ENCODE assay signal across 15 mouse cellular contexts in the genomic region with DNA sequence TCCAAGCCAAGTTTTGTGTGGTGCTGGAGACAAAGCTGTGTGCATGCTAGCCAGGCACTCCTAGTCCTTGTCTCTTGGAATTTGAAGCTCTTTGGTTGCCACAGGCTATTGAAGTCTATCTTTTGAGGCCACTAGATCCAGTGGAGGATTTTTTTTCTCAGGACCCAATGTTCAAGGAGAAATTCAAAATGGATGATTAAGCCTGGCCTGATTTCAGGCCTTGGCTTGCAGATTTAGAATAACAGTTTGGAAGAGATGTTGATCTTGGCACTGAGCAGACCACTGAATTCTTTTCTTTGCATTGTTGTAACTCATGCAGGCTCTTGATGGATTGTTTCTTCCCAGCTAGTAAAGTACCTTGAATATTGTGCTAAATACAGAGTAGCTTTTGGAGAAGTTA.
A peak's percentile ranks its signal among the peaks of the same experiment; 100 is the strongest.
DNase-seq lines count a peak whose midpoint lies in the region; ATAC-seq and TF ChIP-seq lines count a peak whose summit lies in the region.
"Had no signal": no experiment of that assay in that cellular context is flagged by ENCODE, and none has a peak within 500 bp of the region (broad histone marks: within the 10 kb centered on the region; RNA-seq: fewer than 3 reads in every experiment).

No protein-coding gene starts in this region.

- TF ChIP-seq CTCF in stomach, postnatal 0 days (IDR thresholded peaks at IDR 0.05; ENCODE audit: low read depth) = no peak

- no peak overlapping the region for H3K4me3 ChIP-seq in heart, embryonic 12.5 days
- no peak overlapping the region for H3K4me3 ChIP-seq in kidney, embryonic 16.5 days (ENCODE audit: low read length)
- H3K4me3 ChIP-seq in stomach, embryonic 15.5 days (replicated peaks) = no peak overlapping the region
- no peak overlapping the region for H3K4me3 ChIP-seq in stomach, postnatal 0 days (ENCODE audit: low read depth, low read length)
- H3K4me3 ChIP-seq: hindbrain, embryonic 10.5 days; liver, embryonic 13.5 days had no signal

- no peak overlapping the region for H3K9ac ChIP-seq in heart, embryonic 12.5 days
- H3K9ac ChIP-seq in kidney, embryonic 16.5 days (replicated peaks; ENCODE audit: low read length) = no peak overlapping the region
- no peak overlapping the region for H3K9ac ChIP-seq in stomach, embryonic 15.5 days
- no peak overlapping the region for H3K9ac ChIP-seq in stomach, postnatal 0 days (ENCODE audit: low read length)
- H3K9ac ChIP-seq: liver, embryonic 13.5 days had no signal

- H3K36me3 ChIP-seq in heart, embryonic 12.5 days = no peaks in the 10 kb centered on the region
- H3K36me3 ChIP-seq in kidney, embryonic 16.5 days (ENCODE audit: insufficient read depth, low read length) = no peaks in the 10 kb centered on the region
- no peaks in the 10 kb centered on the region for H3K36me3 ChIP-seq in stomach, embryonic 15.5 days
- H3K36me3 ChIP-seq in stomach, postnatal 0 days (ENCODE audit: control insufficient read depth, insufficient read depth, low read length) = no peaks in the 10 kb centered on the region
- H3K36me3 ChIP-seq: hindbrain, embryonic 10.5 days; liver, embryonic 13.5 days had no signal

- peaks cover 30% of the 10 kb centered on the region for H3K4me1 ChIP-seq in heart, embryonic 12.5 days (replicated peaks)
- H3K4me1 ChIP-seq in kidney, embryonic 16.5 days (ENCODE audit: insufficient read depth, low read length) = peaks cover 29% of the 10 kb centered on the region
- H3K4me1 ChIP-seq in stomach, embryonic 15.5 days = peaks cover 4% of the 10 kb centered on the region; the same call in 1 of the 2 replicates
- 0 out of 2 replicates have a peak, but pooled peaks cover 3% of the 10 kb centered on the region for H3K4me1 ChIP-seq in stomach, postnatal 0 days (replicated peaks; ENCODE audit: control insufficient read depth, insufficient read depth)

- H3K27ac ChIP-seq in heart, embryonic 12.5 days (ENCODE audit: poor library complexity, severe bottlenecking) = 0 out of 2 replicates have a peak overlapping the region, but pooled peaks have one; percentile 25
- peak overlapping the region; percentile 48; the same call in 1 of the 2 replicates for H3K27ac ChIP-seq in kidney, embryonic 16.5 days (ENCODE audit: low read length)
- peak overlapping the region; percentile 26; the same call in 1 of the 2 replicates for H3K27ac ChIP-seq in stomach, embryonic 15.5 days
- no peak overlapping the region for H3K27ac ChIP-seq in stomach, postnatal 0 days (replicated peaks)
- H3K27ac ChIP-seq: hindbrain, embryonic 10.5 days; liver, embryonic 13.5 days had no signal

- intact Hi-C loops in heart, postnatal 36 days (cut with DNase I) = no loop called here

- H3K4me2 ChIP-seq in heart, embryonic 12.5 days = no peak overlapping the region
- H3K4me2 ChIP-seq in kidney, embryonic 16.5 days (replicated peaks; ENCODE audit: low read depth, low read length) = no peak overlapping the region
- H3K4me2 ChIP-seq in stomach, embryonic 15.5 days = no peak overlapping the region
- no peak overlapping the region for H3K4me2 ChIP-seq in stomach, postnatal 0 days (replicated peaks; ENCODE audit: low read depth)
- H3K4me2 ChIP-seq: liver, embryonic 13.5 days had no signal

- no peaks in the 10 kb centered on the region for H3K9me3 ChIP-seq in heart, embryonic 12.5 days (replicated peaks)
- no peaks in the 10 kb centered on the region for H3K9me3 ChIP-seq in kidney, embryonic 16.5 days (ENCODE audit: low read length)
- no peaks in the 10 kb centered on the region for H3K9me3 ChIP-seq in stomach, embryonic 15.5 days
- H3K9me3 ChIP-seq in stomach, postnatal 0 days (ENCODE audit: control insufficient read depth, low read length) = no peaks in the 10 kb centered on the region
- H3K9me3 ChIP-seq: G1E; hindbrain, embryonic 10.5 days; liver, embryonic 13.5 days had no signal

- DNase-seq in heart, postnatal 36 days = no peak
- no peak for DNase-seq in kidney, postnatal 36 days
- no peak for DNase-seq in stomach, postnatal 0 days (ENCODE audit: low spot score)
- DNase-seq in T-cell, adult 2 months (ENCODE audit: low spot score) = no peak
- DNase-seq in adrenal gland, postnatal 10 days = no peak
- DNase-seq: cerebellum, postnatal 36 days; kidney, postnatal 4 days; liver, embryonic 13.5 days; retina, postnatal 1 day had no signal

- no peaks in the 10 kb centered on the region for H3K27me3 ChIP-seq in heart, embryonic 12.5 days (replicated peaks)
- H3K27me3 ChIP-seq in kidney, embryonic 16.5 days (ENCODE audit: insufficient read depth, low read length) = no peaks in the 10 kb centered on the region
- H3K27me3 ChIP-seq in stomach, embryonic 15.5 days (replicated peaks) = no peaks in the 10 kb centered on the region
- no peaks in the 10 kb centered on the region for H3K27me3 ChIP-seq in stomach, postnatal 0 days (ENCODE audit: control insufficient read depth, insufficient read depth, low read length)
- H3K27me3 ChIP-seq: liver, embryonic 13.5 days had no signal

- TF ChIP-seq EP300 in stomach, postnatal 0 days (optimal IDR thresholded peaks at IDR 0.05) = no peak

- ATAC-seq in heart, embryonic 12.5 days (ENCODE audit: insufficient number of reproducible peaks, low FRiP score) = no peak
- no peak for ATAC-seq in kidney, embryonic 16.5 days (ENCODE audit: low FRiP score, low TSS enrichment)
- ATAC-seq in stomach, embryonic 15.5 days (ENCODE audit: insufficient read depth, low FRiP score, low read depth) = no peak
- ATAC-seq in stomach, postnatal 0 days (ENCODE audit: low FRiP score, low TSS enrichment) = no peak
- ATAC-seq: intestine, embryonic 16.5 days had no signal
